Mouse (Mus musculus): ENCODE results near the gene Gabrb1. TPM values are rescaled to one million over a fixed set of nuclear protein-coding genes. Genes with fewer than 3 reads are reported as not detected.
A peak's percentile ranks its signal among the peaks of the same experiment; 100 is the strongest.

The Gabrb1 gene
- polyA plus RNA-seq, 1 experiment from 2014 or later: 1.1 TPM

DNA sequence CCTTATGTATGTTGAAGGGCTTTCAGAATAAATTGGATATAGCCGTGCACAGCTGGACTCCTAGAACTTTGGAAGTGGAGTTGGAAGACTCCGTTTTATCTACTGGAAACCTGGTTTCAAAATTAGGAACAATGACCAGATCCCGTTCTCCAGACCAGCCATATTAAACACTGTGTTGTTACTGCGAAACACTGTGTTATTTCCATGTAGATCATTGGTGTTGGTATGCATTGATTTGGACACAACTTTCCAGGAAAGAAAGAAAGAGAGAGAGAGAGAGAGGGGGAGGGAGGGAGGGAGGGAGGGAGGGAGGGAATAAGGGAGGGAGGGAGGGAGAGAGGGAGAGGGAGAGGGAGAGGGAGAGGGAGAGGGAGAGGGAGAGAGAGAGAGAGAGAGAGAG, 517.1 kb downstream of the Gabrb1 start:
- Histone ChIP-seq H3K4me1 (replicated peaks) (no peaks in the 10 kb centered on the region), H3K9ac (no peak overlapping the region), H3K27me3 (replicated peaks) (no peaks in the 10 kb centered on the region), H3K36me3 (no peaks in the 10 kb centered on the region), H3K9me3 (no peaks in the 10 kb centered on the region), H3K27ac (no peak overlapping the region), H3K4me3 (replicated peaks) (no peak overlapping the region), H3K4me2 (replicated peaks) (no peak overlapping the region)
- ATAC-seq: no peak
- 81% methylated on average over 4 of the region's 4 CpGs for WGBS

DNA sequence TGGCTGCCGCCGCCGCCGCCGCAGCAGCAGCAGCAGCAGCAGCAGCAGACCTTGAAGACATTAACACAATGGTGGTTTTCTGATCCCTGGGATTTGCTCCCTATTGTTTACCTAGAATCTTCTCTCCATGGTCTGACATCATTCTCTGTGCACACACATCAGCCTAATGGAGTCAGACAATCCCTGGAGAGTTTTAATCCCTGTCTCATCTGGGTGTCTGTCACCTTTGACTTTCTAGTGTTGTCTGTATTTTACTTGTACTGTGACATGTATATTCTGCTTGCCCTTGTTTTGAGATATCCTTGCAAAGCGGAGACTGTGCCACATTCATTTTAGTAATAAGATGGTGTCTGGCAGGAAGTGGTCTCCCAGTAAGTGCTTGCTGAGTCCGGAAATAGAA, 517.6 kb downstream of the Gabrb1 start:
- Histone ChIP-seq H3K4me2 (replicated peaks) (no peak overlapping the region), H3K4me3 (replicated peaks) (no peak overlapping the region), H3K9me3 (no peaks in the 10 kb centered on the region), H3K27ac (no peak overlapping the region), H3K27me3 (replicated peaks) (no peaks in the 10 kb centered on the region), H3K4me1 (replicated peaks) (no peaks in the 10 kb centered on the region), H3K9ac (no peak overlapping the region), H3K36me3 (no peaks in the 10 kb centered on the region)
- ATAC-seq: no peak
- WGBS: 32% methylated on average over 7 of the region's 7 CpGs

DNA sequence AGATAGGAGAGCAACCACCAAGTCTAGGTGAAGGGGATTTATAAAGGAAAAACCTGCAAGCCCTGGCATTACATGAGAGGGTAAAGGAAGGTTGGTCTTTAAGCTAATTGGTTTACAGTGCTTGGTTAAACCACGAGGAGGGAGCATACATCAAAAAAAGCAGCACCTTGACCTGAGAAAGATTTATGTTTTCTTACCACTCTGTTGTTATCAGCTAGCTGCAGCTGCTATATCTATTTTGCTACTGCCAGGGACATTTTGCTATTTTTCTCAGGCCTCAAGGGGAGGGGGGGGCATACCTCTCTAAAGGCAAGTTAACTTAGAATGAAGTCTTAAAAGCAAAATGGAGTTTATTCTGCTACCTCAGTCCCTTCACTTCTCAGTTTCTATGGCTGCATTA, 523.3 kb downstream of the Gabrb1 start:
- ATAC-seq: no peak
- H3K9me3 ChIP-seq: no peaks in the 10 kb centered on the region
- H3K4me3 ChIP-seq (replicated peaks): no peak overlapping the region
- no peaks in the 10 kb centered on the region for H3K4me1 ChIP-seq (replicated peaks)
- no peaks in the 10 kb centered on the region for H3K36me3 ChIP-seq
- WGBS: 29% methylated on average over 1 of the region's 1 CpGs
- no peaks in the 10 kb centered on the region for H3K27me3 ChIP-seq (replicated peaks)
- no peak overlapping the region for H3K4me2 ChIP-seq (replicated peaks)
- no peak overlapping the region for H3K27ac ChIP-seq
- no peak overlapping the region for H3K9ac ChIP-seq

DNA sequence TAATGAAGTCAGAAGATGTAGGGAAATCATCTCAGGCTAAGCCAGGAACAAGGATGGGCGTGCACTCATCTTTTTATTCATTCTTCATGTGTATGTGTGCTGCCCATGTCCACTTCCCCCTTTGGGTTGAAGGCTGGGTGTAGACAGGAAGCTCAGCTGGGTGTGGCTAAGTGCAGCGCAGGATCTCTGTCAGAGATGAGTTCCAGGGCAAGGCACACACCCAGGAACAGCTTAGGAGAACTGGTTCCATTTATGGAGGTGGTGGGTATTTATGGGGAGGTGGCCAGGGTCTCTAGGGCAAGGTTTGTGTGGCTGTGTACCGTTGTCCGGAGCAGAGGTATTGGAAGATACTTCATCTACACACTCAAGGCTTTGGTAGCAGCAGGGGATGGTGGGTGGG, 524.9 kb downstream of the Gabrb1 start:
- Histone ChIP-seq H3K4me1 (replicated peaks) (no peaks in the 10 kb centered on the region), H3K9me3 (no peaks in the 10 kb centered on the region), H3K36me3 (no peaks in the 10 kb centered on the region), H3K4me2 (replicated peaks) (no peak overlapping the region), H3K9ac (no peak overlapping the region), H3K4me3 (replicated peaks) (no peak overlapping the region), H3K27ac (no peak overlapping the region), H3K27me3 (replicated peaks) (no peaks in the 10 kb centered on the region)
- no peak for ATAC-seq
- 86% methylated on average over 4 of the region's 4 CpGs for WGBS

DNA sequence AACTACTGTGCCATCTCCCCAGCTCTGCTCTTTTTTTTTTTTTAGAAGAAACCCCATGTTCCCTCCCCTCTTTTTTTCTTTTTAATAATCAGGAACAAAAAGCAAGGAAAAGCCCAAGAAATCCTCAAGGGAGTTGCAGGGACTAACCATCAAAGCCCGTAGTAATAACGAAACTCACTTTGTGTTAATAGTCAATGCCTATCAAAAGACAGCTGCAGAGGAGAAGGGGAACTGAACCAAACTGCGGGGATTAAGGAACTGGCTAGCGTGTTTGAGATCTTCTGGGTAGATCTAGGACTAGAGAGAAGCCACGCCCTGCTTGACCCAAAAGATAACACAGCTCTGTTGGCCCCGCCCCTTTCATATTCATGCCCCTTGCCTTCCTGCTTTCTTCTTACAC, 526.0 kb downstream of the Gabrb1 start:
- 82% methylated on average over 6 of the region's 6 CpGs for WGBS
- H3K36me3 ChIP-seq: no peaks in the 10 kb centered on the region
- no peak overlapping the region for H3K9ac ChIP-seq
- peak; percentile 39; the same call in 1 of the 2 replicates for ATAC-seq
- H3K4me3 ChIP-seq (replicated peaks): no peak overlapping the region
- H3K27me3 ChIP-seq (replicated peaks): no peaks in the 10 kb centered on the region
- H3K4me2 ChIP-seq (replicated peaks): no peak overlapping the region
- no peaks in the 10 kb centered on the region for H3K9me3 ChIP-seq
- H3K27ac ChIP-seq: no peak overlapping the region
- H3K4me1 ChIP-seq (replicated peaks): no peaks in the 10 kb centered on the region

DNA sequence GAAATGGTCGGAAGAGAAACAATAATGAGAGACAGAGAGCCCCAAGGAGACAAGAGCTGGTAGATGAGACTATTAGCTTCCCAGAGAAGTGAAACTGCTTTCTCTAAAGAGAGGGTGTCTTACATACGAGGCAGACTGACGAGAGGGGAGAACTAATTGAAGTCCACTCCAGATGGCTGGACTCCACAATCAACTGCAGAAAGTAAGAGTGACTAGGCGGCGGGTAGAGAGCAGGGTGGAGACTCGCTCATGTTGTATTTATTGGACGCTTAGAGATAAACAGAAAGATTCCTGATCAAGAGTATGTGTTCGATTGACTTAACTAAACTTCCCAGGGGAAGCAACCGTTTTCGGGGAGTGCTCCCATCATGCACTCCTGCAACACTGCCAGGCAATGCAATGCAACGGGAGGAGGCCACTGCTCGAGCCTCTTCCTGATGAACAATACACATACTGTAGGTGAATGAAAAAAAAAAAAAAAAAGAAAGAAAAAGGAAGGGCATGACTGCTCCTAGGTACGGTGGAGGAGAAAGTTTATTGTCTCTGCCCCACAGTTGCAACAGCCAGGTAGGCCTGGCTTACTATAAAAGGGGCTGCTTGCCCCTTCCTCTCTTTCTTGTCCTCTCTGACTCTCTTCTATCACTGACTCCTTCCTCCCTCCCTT, 526.7 kb downstream of the Gabrb1 start:
- Histone ChIP-seq H3K4me1 (replicated peaks) (no peaks in the 10 kb centered on the region), H3K4me2 (replicated peaks) (no peak overlapping the region), H3K9ac (no peak overlapping the region), H3K9me3 (no peaks in the 10 kb centered on the region), H3K27me3 (replicated peaks) (no peaks in the 10 kb centered on the region), H3K36me3 (no peaks in the 10 kb centered on the region), H3K27ac (no peak overlapping the region), H3K4me3 (replicated peaks) (no peak overlapping the region)
- ATAC-seq: no peak
- 76% methylated on average over 13 of the region's 13 CpGs for WGBS

DNA sequence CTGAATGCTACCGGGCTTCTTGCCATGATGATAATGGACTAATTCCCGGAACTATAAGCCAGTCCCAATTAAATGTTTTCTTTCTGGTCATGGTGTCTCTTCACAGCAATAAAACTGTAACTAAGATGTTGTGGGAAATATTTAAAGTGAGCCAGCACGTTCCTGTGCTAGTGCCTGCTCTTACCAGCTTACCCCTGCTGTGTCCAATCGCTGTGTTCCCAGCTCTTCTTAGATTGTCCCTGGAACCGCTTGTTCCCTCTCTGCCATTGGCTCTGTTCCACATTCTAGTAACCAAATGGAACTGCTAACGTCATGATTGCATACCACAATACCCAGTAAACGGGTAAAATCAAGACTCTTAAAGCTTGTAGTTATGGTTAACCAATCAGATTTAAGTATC, 533.2 kb downstream of the Gabrb1 start:
- no peaks in the 10 kb centered on the region for H3K36me3 ChIP-seq
- no peaks in the 10 kb centered on the region for H3K9me3 ChIP-seq
- ATAC-seq: no peak
- H3K4me1 ChIP-seq (replicated peaks): no peaks in the 10 kb centered on the region
- H3K4me3 ChIP-seq (replicated peaks): no peak overlapping the region
- H3K27me3 ChIP-seq (replicated peaks): no peaks in the 10 kb centered on the region
- H3K9ac ChIP-seq: no peak overlapping the region
- WGBS: 89% methylated on average over 7 of the region's 7 CpGs
- H3K27ac ChIP-seq: no peak overlapping the region
- H3K4me2 ChIP-seq (replicated peaks): no peak overlapping the region

DNA sequence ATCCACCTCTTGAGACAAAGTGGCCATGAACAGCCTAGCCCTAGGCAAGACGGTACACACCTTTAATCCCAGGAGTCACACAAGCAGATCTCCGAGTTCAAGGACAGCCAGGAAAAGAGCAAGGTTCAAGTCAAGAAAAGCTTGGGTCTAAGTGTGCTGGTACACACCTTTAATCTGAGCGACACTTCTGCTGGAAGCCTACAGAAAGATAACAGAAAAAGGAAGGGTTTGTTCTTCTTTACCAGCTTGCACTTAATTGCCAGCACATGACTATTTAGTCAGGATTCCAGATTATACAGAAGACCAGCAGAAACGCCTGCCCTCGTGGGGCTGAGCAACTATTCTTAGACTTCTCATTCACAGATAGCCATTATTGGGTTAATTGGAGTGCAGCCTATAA, 534.0 kb downstream of the Gabrb1 start:
- Histone ChIP-seq H3K36me3 (no peaks in the 10 kb centered on the region), H3K9me3 (no peaks in the 10 kb centered on the region), H3K4me3 (replicated peaks) (no peak overlapping the region), H3K27ac (no peak overlapping the region), H3K4me1 (replicated peaks) (no peaks in the 10 kb centered on the region), H3K4me2 (replicated peaks) (no peak overlapping the region), H3K27me3 (replicated peaks) (no peaks in the 10 kb centered on the region), H3K9ac (no peak overlapping the region)
- no peak for ATAC-seq
- 77% methylated on average over 5 of the region's 5 CpGs for WGBS

DNA sequence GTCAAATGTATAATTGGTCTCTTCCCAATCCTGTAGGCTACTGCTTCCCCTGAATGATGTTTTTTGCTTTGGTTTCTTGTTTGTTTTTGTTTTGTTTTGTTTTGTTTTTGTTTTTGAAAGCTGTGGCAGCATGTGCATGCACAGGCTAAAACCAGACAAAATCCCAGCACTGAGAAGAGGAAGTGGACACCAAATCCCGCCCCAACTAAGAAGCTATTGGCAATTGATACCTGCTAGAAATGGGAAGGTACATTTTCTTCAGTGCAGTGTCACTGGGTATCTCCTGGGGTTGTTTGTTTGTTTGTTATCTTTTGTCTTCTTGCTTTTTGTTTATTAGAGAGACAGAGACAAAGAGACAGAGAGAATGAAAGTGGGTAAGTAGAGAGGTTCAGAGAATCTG, 537.5 kb downstream of the Gabrb1 start:
- WGBS: 89% methylated on average over 1 of the region's 1 CpGs
- no peak overlapping the region for H3K27ac ChIP-seq
- no peak for ATAC-seq

More for the DNA sequence above, 537.5 kb downstream of the Gabrb1 start:
- no peaks in the 10 kb centered on the region for H3K27me3 ChIP-seq (replicated peaks)
- H3K36me3 ChIP-seq: no peaks in the 10 kb centered on the region
- H3K9me3 ChIP-seq: no peaks in the 10 kb centered on the region
- H3K9ac ChIP-seq: no peak overlapping the region
- no peak overlapping the region for H3K4me3 ChIP-seq (replicated peaks)
- no peaks in the 10 kb centered on the region for H3K4me1 ChIP-seq (replicated peaks)
- H3K4me2 ChIP-seq (replicated peaks): no peak overlapping the region

Other genes starting within 250 kb of the Gabrb1 start
- not detected in 2 replicates for gene Cox7b2, start 109.9 kb upstream of the Gabrb1 start, polyA plus RNA-seq (2015; fragmentation: Nextera tagmentation; extraction: Ambion mirVana)
- 2.9 and 4.6 TPM in 2 replicates for gene Gabra4, start 195 bp downstream of the Gabrb1 start, polyA plus RNA-seq (2015; fragmentation: Nextera tagmentation; extraction: Ambion mirVana)